Mouse (Mus musculus): ENCODE measurements around the gene Zfhx3. TPM values are rescaled to one million over a fixed set of nuclear protein-coding genes. Genes with fewer than 3 reads are reported as not detected.

Gene Zfhx3
- polyA plus RNA-seq, 1 experiment = 6.6 TPM

DNA sequence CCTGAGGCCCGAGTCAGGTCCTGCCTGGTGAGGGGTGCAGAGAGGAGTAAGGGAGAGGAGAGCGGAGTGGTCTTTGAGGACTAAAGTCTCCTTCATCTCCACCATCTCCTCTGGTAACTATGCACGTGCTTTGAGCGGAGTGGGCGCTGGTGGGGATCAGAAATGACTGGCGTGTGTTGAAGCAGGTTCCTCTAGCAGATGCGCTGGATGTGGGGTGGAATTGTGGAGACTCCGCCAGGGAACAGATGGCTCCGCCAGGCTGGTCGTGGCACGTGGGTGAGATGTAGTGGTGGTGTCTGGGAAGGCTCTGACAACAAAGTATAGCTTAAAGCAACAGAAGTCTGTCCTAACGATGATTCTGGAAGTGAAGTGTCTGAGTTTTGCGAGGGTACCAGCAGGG is 798.0 kb downstream of the Zfhx3 start:
- WGBS = 85% methylated on average over 13 of the region's 13 CpGs

DNA sequence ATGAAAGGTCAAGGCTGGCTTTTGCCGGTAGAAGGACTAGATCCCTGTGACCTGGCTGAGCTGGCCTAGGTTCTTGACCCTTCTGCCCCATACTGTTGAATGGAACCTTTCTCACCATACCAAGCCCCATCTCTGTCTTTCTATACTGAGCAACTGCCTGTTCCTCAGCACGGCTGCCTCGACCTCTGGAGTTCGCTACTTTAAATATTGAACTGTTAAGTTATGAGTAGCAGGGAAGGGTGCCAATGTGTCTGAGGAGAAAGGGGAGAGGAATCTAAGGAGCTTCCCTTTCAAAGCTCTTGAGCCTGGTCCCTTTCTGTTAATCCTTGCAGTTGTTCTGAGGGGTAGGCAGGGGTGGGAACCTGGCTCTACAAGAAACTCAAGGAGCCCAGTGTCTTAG is 799.2 kb downstream of the Zfhx3 start:
- Histone ChIP-seq H3K4me1 (ENCODE audit: control insufficient read depth, insufficient read depth, low read length) (peaks cover 8% of the 10 kb centered on the region), H3K4me3 (replicated peaks; ENCODE audit: control insufficient read depth, low read depth, low read length) (no peak overlapping the region), H3K27ac (ENCODE audit: control insufficient read depth, insufficient read depth, low read depth, low read length, poor library complexity) (no peak overlapping the region)
- TF ChIP-seq POLR2A (IDR thresholded peaks at IDR 0.05; ENCODE audit: borderline replicate concordance, control insufficient read depth, low read depth, low read length) (no peak), CTCF (IDR thresholded peaks at IDR 0.05; ENCODE audit: control insufficient read depth, insufficient read depth, low read length) (no peak)
- WGBS = 90% methylated on average over 4 of the region's 4 CpGs

More for the DNA sequence above, 798.0 kb downstream of the Zfhx3 start:
- Histone ChIP-seq H3K4me1 (ENCODE audit: control insufficient read depth, insufficient read depth, low read length) (peaks cover 6% of the 10 kb centered on the region), H3K27ac (ENCODE audit: control insufficient read depth, insufficient read depth, low read depth, low read length, poor library complexity) (no peak overlapping the region), H3K4me3 (replicated peaks; ENCODE audit: control insufficient read depth, low read depth, low read length) (no peak overlapping the region)
- TF ChIP-seq CTCF (IDR thresholded peaks at IDR 0.05; ENCODE audit: control insufficient read depth, insufficient read depth, low read length) (no peak), POLR2A (IDR thresholded peaks at IDR 0.05; ENCODE audit: borderline replicate concordance, control insufficient read depth, low read depth, low read length) (no peak)

DNA sequence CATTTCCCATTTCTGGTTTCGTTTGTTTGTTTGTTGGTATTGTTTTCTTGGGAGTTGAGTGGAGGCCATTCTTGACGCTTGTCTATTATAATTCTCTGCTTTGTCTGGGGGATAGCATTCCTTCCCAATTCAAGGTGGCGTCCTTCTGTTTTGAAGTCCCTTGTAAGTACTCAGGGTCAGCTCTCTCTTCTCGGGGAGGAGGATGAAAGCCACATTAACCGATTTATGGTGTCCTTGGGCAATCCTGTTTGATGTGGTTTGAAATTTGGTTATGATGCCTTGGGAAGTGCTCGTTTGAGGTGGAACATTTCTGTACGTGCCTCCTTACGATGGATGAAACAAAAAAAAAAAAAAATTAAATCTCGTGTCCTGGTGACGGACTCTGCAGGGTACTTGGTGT is 800.0 kb downstream of the Zfhx3 start:
- whole genome bisulfite sequencing = 64% methylated on average over 10 of the region's 10 CpGs
- Histone ChIP-seq H3K27ac (ENCODE audit: control insufficient read depth, insufficient read depth, low read depth, low read length, poor library complexity) (no peak overlapping the region), H3K4me3 (replicated peaks; ENCODE audit: control insufficient read depth, low read depth, low read length) (no peak overlapping the region), H3K4me1 (ENCODE audit: control insufficient read depth, insufficient read depth, low read length) (peaks cover 11% of the 10 kb centered on the region)
- TF ChIP-seq CTCF (IDR thresholded peaks at IDR 0.05; ENCODE audit: control insufficient read depth, insufficient read depth, low read length) = no peak
- TF ChIP-seq POLR2A (IDR thresholded peaks at IDR 0.05; ENCODE audit: borderline replicate concordance, control insufficient read depth, low read depth, low read length) = no peak

DNA sequence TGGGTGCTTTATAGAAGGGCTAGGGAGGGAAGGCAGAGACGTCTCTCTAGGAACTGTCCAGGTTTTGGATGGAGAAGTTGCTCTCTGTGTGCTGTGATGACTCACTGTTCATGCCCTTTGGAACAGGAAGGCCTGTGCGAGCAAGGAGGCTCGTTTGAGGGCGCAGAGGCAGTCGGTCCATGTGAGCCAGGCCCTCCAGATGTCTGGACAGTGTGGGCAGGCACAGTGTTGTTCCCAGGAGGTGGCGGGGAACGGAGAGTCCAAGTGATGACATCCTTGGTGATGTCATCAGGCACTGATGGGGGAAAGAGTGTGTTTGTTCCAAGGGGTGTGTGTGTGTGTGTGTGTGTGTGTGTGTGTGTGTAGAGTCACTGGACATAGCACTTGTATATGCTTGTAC is 800.8 kb downstream of the Zfhx3 start:
- 18% methylated on average over 7 of the region's 7 CpGs for WGBS
- TF ChIP-seq CTCF (IDR thresholded peaks at IDR 0.05; ENCODE audit: control insufficient read depth, insufficient read depth, low read length) = no peak
- TF ChIP-seq POLR2A (IDR thresholded peaks at IDR 0.05; ENCODE audit: borderline replicate concordance, control insufficient read depth, low read depth, low read length) = peak; percentile 11; the same call in 1 of the 2 replicates
- Histone ChIP-seq H3K4me3 (replicated peaks; ENCODE audit: control insufficient read depth, low read depth, low read length) (no peak overlapping the region), H3K27ac (ENCODE audit: control insufficient read depth, insufficient read depth, low read depth, low read length, poor library complexity) (no peak overlapping the region), H3K4me1 (ENCODE audit: control insufficient read depth, insufficient read depth, low read length) (peaks cover 11% of the 10 kb centered on the region)

DNA sequence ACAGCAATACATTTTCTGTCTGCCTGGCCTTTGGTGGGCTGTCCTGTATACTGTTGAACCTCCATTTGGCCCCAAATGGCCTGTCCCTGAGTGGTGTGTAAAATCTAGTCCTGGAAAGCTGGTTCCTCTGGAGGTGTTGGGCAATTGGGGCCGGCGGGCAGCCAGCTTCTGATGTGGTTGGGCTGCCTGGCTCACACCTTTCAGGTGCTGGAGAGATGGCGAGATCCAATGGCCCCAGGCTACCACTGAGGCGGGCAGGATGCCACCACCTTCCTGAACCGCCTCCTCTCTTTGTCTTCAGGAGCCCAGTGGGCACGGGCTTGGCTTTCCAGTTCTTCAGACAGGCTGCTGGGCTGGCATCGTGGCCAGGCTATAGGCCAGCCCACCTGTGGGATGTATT is 803.1 kb downstream of the Zfhx3 start:
- no peak overlapping the region for H3K27ac ChIP-seq (ENCODE audit: control insufficient read depth, insufficient read depth, low read depth, low read length, poor library complexity)
- no peak for TF ChIP-seq POLR2A (IDR thresholded peaks at IDR 0.05; ENCODE audit: borderline replicate concordance, control insufficient read depth, low read depth, low read length)
- no peak for TF ChIP-seq CTCF (IDR thresholded peaks at IDR 0.05; ENCODE audit: control insufficient read depth, insufficient read depth, low read length)
- H3K4me1 ChIP-seq (ENCODE audit: control insufficient read depth, insufficient read depth, low read length) = peaks cover 11% of the 10 kb centered on the region
- 57% methylated on average over 7 of the region's 7 CpGs for WGBS
- no peak overlapping the region for H3K4me3 ChIP-seq (replicated peaks; ENCODE audit: control insufficient read depth, low read depth, low read length)

DNA sequence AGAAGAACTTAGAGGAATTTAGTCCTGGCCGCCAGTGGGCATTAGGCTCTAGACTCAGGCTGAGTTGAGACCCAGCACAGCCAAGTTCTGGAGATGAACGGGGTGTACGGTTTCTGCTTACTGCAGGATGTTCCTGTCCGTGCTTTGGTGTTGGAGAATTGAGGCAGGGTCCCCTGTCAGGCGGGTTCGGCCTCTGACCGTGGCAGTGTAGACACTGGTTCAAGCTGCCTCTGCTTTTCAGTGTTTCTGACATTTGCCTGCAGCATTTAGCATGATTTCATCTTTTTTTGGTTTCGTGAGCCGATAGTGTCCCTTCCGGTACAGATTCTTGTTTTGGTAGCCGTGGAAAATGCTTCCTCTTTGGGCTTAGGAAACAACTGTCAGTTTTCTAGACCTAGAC is 805.7 kb downstream of the Zfhx3 start:
- 9% methylated on average over 11 of the region's 11 CpGs for WGBS
- TF ChIP-seq CTCF (IDR thresholded peaks at IDR 0.05; ENCODE audit: control insufficient read depth, insufficient read depth, low read length) (no peak), POLR2A (IDR thresholded peaks at IDR 0.05; ENCODE audit: borderline replicate concordance, control insufficient read depth, low read depth, low read length) (no peak)
- peaks cover 9% of the 10 kb centered on the region for H3K4me1 ChIP-seq (ENCODE audit: control insufficient read depth, insufficient read depth, low read length)
- H3K27ac ChIP-seq (ENCODE audit: control insufficient read depth, insufficient read depth, low read depth, low read length, poor library complexity) = peak overlapping the region; percentile 37; the same call in 1 of the 2 replicates
- H3K4me3 ChIP-seq (replicated peaks; ENCODE audit: control insufficient read depth, low read depth, low read length) = no peak overlapping the region

DNA sequence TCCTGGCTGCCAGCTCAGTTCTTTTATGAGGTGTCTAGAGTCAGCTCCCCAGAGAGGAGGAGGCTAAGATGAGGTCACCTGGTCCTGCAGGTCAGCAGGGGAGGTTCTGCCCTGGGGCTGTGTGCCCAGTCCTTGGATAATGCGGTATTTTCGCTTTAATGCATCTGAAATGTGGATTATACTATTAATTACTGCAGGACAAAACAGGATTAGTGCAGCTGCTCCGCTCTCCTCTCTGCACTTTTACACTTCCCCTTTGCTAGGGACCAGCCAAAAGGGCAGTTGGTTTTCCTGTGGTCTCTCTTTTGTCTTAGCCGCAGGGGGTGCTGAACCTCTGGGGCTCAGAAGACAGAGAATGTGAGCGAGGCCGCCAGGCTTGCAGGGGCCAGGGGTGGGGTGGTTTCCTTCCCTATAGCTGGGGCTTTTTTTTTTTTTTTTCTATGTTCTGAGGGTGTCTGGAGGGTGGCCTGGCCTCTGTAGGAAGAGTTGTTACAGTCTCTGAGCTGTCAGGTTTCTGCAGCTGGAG is 806.5 kb downstream of the Zfhx3 start:
- Histone ChIP-seq H3K4me3 (replicated peaks; ENCODE audit: control insufficient read depth, low read depth, low read length) (no peak overlapping the region), H3K4me1 (ENCODE audit: control insufficient read depth, insufficient read depth, low read length) (peaks cover 5% of the 10 kb centered on the region), H3K27ac (ENCODE audit: control insufficient read depth, insufficient read depth, low read depth, low read length, poor library complexity) (peak overlapping the region; percentile 3; the same call in 1 of the 2 replicates)
- WGBS = 2% methylated on average over 6 of the region's 6 CpGs
- TF ChIP-seq POLR2A (IDR thresholded peaks at IDR 0.05; ENCODE audit: borderline replicate concordance, control insufficient read depth, low read depth, low read length) (no peak), CTCF (IDR thresholded peaks at IDR 0.05; ENCODE audit: control insufficient read depth, insufficient read depth, low read length) (no peak)

DNA sequence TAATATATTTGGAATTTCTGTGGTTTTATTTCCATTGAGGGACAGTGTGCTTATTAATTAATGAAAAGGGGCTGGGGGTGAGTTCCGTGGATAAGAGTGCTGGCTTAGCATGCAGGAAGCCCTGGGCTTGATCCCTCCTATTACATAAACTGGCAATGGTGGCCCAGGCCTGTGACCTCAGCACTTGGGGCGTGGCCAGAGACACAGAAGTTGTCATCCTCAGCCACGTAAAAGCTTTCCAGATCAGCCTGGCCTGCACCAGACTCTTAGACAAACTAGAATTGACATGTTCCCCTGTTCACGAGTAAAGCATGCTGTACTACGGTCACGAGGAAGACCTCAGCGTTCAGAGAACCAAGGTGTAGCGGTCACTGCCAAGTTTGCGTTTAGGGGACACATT is 808.4 kb downstream of the Zfhx3 start:
- 83% methylated on average over 9 of the region's 9 CpGs for WGBS
- peaks cover 5% of the 10 kb centered on the region for H3K4me1 ChIP-seq (ENCODE audit: control insufficient read depth, insufficient read depth, low read length)
- TF ChIP-seq CTCF (IDR thresholded peaks at IDR 0.05; ENCODE audit: control insufficient read depth, insufficient read depth, low read length) = no peak
- no peak for TF ChIP-seq POLR2A (IDR thresholded peaks at IDR 0.05; ENCODE audit: borderline replicate concordance, control insufficient read depth, low read depth, low read length)

DNA sequence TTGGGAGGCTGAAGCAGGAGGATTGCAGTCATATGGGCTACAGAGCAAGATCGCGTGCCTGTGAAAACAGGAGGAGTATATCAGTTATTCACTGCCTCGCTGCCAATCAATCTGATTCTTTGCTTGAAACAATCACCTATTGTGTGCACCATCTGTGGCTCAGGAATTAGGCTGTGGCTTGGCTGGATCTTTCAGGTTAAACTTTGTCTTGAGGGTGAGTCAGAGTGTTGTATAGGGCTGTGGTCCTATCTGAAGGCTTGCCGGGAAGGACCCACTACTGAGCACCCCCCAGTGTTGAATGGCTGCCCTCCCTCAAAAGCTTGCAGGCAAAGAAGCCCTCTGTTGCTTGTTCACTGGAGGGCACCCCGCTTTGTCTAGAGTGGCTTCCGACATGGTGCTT is 812.1 kb downstream of the Zfhx3 start:
- Histone ChIP-seq H3K4me1 (ENCODE audit: control insufficient read depth, insufficient read depth, low read length) (no peaks in the 10 kb centered on the region), H3K4me3 (replicated peaks; ENCODE audit: control insufficient read depth, low read depth, low read length) (no peak overlapping the region), H3K27ac (ENCODE audit: control insufficient read depth, insufficient read depth, low read depth, low read length, poor library complexity) (no peak overlapping the region)
- WGBS = 88% methylated on average over 6 of the region's 6 CpGs
- TF ChIP-seq POLR2A (IDR thresholded peaks at IDR 0.05; ENCODE audit: borderline replicate concordance, control insufficient read depth, low read depth, low read length) (no peak), CTCF (IDR thresholded peaks at IDR 0.05; ENCODE audit: control insufficient read depth, insufficient read depth, low read length) (no peak)

More for the DNA sequence above, 808.4 kb downstream of the Zfhx3 start:
- no peak overlapping the region for H3K27ac ChIP-seq (ENCODE audit: control insufficient read depth, insufficient read depth, low read depth, low read length, poor library complexity)
- no peak overlapping the region for H3K4me3 ChIP-seq (replicated peaks; ENCODE audit: control insufficient read depth, low read depth, low read length)
